Mouse (Mus musculus) megakaryocyte, adult 5-6 weeks (primary cell): ENCODE data around the gene Dnah2. TPM values are rescaled to one million over a fixed set of nuclear protein-coding genes. Genes with fewer than 3 reads are reported as not detected.

Experiments
- ATAC-seq: 2 replicates; pipeline ENCODE4 v1.8.0; 2016; ENCODE audit warnings: mild to moderate bottlenecking, inconsistent platforms; ENCODE audit not compliant: poor library complexity, severe bottlenecking
- total RNA-seq, 2 experiments: library from RNA; stranded (forward) in 1 of 2; stranded (reverse) in 1 of 2; fragments of 153-499, 151-499 nt in 1 of 2; fragments of 221-1000, 200-1000 nt in 1 of 2; gene quantifications; 2 replicates each; pipeline versions ENCODE4 v1.2.3 to v1.2.4; 2015 to 2017

Gene Dnah2
- total RNA-seq, 2 experiments from 2014 or later: 0.54 to 2.1 TPM

- ATAC-seq: peak; percentile 26
Measured at GRCm38 (mm10) chr11:69410310-69411072, 138.4 kb downstream of the Dnah2 start.

GRCm38 (mm10) chr11:69410045-69410309, 138.9 kb downstream of the Dnah2 start:
- no peak for ATAC-seq

GRCm38 (mm10) chr11:69409378-69410044, 139.4 kb downstream of the Dnah2 start:
- peak; percentile 31 for ATAC-seq

GRCm38 (mm10) chr11:69408541-69409377, 140.2 kb downstream of the Dnah2 start:
- peak; percentile 50 for ATAC-seq

- ATAC-seq: no peak
Measured at GRCm38 (mm10) chr11:69407724-69408004, 141.2 kb downstream of the Dnah2 start.

GRCm38 (mm10) chr11:69406867-69407723, 141.8 kb downstream of the Dnah2 start:
- ATAC-seq: no peak

- ATAC-seq: no peak
Measured at GRCm38 (mm10) chr11:69406282-69406681, 142.6 kb downstream of the Dnah2 start.

- no peak for ATAC-seq
Measured at GRCm38 (mm10) chr11:69405397-69406200, 143.3 kb downstream of the Dnah2 start.

GRCm38 (mm10) chr11:69404595-69405396, 144.1 kb downstream of the Dnah2 start:
- no peak for ATAC-seq

GRCm38 (mm10) chr11:69403691-69404594, 145.0 kb downstream of the Dnah2 start:
- ATAC-seq: no peak

- no peak for ATAC-seq
Measured at GRCm38 (mm10) chr11:69401987-69402386, 146.9 kb downstream of the Dnah2 start.

GRCm38 (mm10) chr11:69401210-69401637, 147.7 kb downstream of the Dnah2 start:
- ATAC-seq: peak; percentile 91

GRCm38 (mm10) chr11:69400083-69400850, 148.6 kb downstream of the Dnah2 start:
- no peak for ATAC-seq

GRCm38 (mm10) chr11:69399201-69400082, 149.5 kb downstream of the Dnah2 start:
- no peak for ATAC-seq

GRCm38 (mm10) chr11:69398486-69399200, 150.3 kb downstream of the Dnah2 start:
- ATAC-seq: no peak

GRCm38 (mm10) chr11:69398059-69398458, 150.9 kb downstream of the Dnah2 start, which contains the start of gene Tmem88:
Gene Tmem88 (minus strand): TSS chr11:69398234.
- ATAC-seq: no peak
